Mouse (Mus musculus): ENCODE data around the gene H2-Aa.

- TF ChIP-seq CTCF (IDR thresholded peaks at IDR 0.05; ENCODE audit: extremely low read depth, insufficient read depth, insufficient read length, insufficient replicate concordance) (no peak), POLR2A (IDR thresholded peaks at IDR 0.05; ENCODE audit: low read depth, low read length) (no peak)
These were observed 7.7 kb upstream of the H2-Aa start for GRCm38 (mm10) chr17:34295307-34295706.

All from spleen, adult 2 months (tissue).